Mouse (Mus musculus): ENCODE results near the gene Krt14.

DNA sequence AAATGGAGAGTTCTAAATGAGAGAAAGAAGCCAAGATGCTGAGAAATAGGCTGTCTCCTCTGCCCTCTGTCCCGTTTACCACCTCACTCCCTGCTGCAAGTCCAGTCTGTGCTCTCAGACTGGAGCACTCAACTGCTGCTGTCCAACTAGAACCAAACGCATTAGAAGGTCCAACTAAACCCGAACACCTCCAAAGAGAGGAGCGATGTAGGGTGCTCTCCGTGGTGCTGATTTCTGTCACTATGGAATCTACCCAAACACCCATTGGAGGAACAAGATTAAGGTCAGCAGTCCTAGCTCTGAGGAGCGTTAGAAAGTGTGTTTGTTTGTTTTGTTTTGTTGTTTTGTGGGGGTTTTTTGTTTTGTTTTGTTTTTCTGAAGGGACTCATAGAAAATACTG lies 3.9 kb downstream of the Krt14 start:
- TF ChIP-seq MAX (IDR thresholded peaks at IDR 0.05; ENCODE audit: low read length) (no peak), CTCF (IDR thresholded peaks at IDR 0.05 in 2 of 3, conservative IDR thresholded peaks at IDR 0.05 in 1 of 3; ENCODE audit: control insufficient read depth in 1 of 3, insufficient read depth in 1 of 3, low read depth in 2 of 3, low read length in 3 of 3, poor library complexity in 1 of 3, severe bottlenecking in 1 of 3) (no peak), SIN3A (IDR thresholded peaks at IDR 0.05; ENCODE audit: low read length) (no peak), POLR2A (IDR thresholded peaks at IDR 0.05; ENCODE audit: control insufficient read depth in 1 of 2, insufficient read depth in 1 of 2, low read depth in 1 of 2, low read length in 2 of 2, poor library complexity in 1 of 2) (no peak), TAL1 (IDR thresholded peaks at IDR 0.05; ENCODE audit: low read length) (no peak), POLR2AphosphoS2 (IDR thresholded peaks at IDR 0.05; ENCODE audit: low read length) (no peak), RAD21 (IDR thresholded peaks at IDR 0.05; ENCODE audit: low read depth, low read length) (no peak), ZC3H11A (IDR thresholded peaks at IDR 0.05; ENCODE audit: low read depth, low read length) (no peak), TCF12 (IDR thresholded peaks at IDR 0.05; ENCODE audit: low read depth, low read length) (no peak), CHD1 (IDR thresholded peaks at IDR 0.05; ENCODE audit: low read depth, low read length) (no peak), JUND (IDR thresholded peaks at IDR 0.05; ENCODE audit: low read depth, low read length) (no peak)

Data from MEL (cell line).